Mouse (Mus musculus): ENCODE measurements at regions not wholly inside any gene's neighbourhood (a gene's known extent, or its start where the extent isn't known, plus 50 kb on each side); places are given as distances from the start of the nearest gene placed in this dataset.

DNA sequence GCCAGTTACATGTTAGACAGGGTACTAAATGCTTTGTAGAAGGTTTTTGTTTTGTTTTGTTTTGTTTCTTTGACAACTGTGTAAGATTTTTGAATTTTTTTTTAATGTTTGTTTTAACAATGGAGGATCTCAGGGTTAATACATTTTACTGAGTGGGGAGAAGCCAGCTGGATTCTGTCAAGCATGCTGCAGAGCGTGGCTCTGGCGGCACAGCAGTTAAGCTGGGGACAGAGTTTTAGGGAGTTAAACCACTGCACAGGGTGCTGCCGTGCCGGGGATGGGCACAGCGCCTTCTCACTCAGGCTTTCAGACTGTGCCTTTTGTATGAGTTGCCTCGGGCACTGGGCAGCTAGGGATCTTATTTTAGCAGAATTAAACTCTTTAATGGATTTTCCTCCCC is 159.8 kb downstream of the Zfp326 start:
- Histone ChIP-seq H3K4me2 (no peak overlapping the region), H3K27ac (no peak overlapping the region), H3K9me3 (replicated peaks) (no peaks in the 10 kb centered on the region), H3K4me3 (no peak overlapping the region), H3K27me3 (replicated peaks) (no peaks in the 10 kb centered on the region), H3K36me3 (no peaks in the 10 kb centered on the region), H3K4me1 (no peaks in the 10 kb centered on the region), H3K9ac (no peak overlapping the region)
- ATAC-seq: no peak
- WGBS (ENCODE audit: insufficient replicate concordance): 64% methylated on average over 6 of the region's 6 CpGs

DNA sequence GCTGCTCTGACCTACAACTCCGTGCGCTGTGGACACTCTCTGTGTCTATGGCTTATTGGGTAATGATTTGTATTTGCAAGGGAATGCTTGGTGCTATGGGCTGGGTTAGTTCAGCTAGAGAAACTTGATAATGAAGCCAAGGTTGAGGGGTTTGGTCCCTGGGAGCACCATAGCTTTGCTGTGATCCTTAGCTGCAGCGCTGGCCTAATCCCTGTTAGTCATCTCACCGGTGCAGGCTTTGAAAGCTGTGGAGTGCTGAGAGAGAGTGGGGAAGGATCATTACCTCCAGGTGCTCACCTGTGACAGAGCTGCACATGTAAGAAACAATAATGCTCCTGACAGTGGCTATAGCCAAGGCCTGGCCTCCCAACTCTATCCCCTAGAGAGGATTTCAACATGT is 156.6 kb downstream of the Zfp326 start:
- WGBS (ENCODE audit: insufficient replicate concordance): 76% methylated on average over 4 of the region's 4 CpGs

DNA sequence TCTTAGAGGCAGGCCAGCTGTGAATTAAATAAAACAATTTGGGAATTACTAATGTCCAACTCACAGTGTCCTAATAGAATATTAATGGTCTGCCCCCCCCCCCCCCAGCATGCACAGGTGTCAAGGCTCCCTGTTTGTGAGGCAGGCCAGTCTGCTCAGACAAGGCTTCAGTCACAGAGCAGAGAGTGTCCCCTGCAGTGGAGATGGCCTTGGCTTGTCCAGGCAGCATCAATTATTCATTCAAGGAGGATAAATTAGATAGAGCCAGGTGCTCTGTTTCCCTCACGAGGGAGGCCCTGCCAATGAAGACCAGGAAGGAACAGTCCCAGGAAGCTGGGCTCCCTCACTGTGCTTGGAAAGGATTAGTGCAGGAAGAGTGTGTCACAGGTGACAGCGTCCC is 150.5 kb downstream of the Zfp326 start:
- no peak for ATAC-seq
- WGBS (ENCODE audit: insufficient replicate concordance): 39% methylated on average over 2 of the region's 2 CpGs

More for the DNA sequence above, 156.6 kb downstream of the Zfp326 start:
- Histone ChIP-seq H3K36me3 (no peaks in the 10 kb centered on the region), H3K9ac (no peak overlapping the region), H3K4me2 (no peak overlapping the region), H3K4me3 (no peak overlapping the region), H3K27ac (no peak overlapping the region), H3K4me1 (no peaks in the 10 kb centered on the region), H3K9me3 (replicated peaks) (no peaks in the 10 kb centered on the region), H3K27me3 (replicated peaks) (no peaks in the 10 kb centered on the region)
- no peak for ATAC-seq

DNA sequence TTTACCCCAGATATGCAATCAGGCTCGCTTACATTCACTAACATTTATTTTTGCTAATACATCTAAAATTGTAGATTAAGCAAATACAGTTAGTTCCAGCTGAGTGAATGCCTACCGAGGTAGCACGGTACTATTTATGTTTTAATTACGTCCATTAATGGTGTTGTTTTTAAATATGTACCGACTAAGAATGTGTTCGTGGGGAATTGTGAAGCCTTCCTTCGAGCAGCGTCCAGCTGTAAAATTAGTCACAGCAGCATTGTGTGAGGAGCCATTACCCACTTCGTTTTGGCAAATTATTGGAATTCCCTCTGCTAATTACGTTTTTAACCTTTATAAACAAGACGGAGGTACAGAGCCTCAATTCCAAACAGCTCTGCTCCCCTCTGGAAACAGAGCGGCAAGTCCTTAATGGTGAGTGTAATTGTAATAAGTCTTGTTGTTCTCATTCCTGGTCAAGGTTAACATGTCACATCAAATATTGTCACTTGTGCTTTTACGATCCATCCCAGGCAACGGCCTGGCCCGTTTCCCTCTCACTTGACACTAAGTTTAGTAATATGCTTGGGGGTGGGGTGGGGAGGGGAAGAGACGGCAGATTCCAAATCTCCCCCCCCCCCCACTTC is 128.0 kb downstream of the Zfp326 start:
- no peak overlapping the region for H3K4me3 ChIP-seq
- H3K9me3 ChIP-seq (replicated peaks): no peaks in the 10 kb centered on the region
- no peak overlapping the region for H3K4me2 ChIP-seq
- no peaks in the 10 kb centered on the region; the same call in 1 of the 2 replicates for H3K27me3 ChIP-seq (replicated peaks)
- WGBS (ENCODE audit: insufficient replicate concordance): 66% methylated on average over 16 of the region's 16 CpGs
- H3K9ac ChIP-seq: no peak overlapping the region
- H3K27ac ChIP-seq: no peak overlapping the region
- H3K4me1 ChIP-seq: no peaks in the 10 kb centered on the region
- no peaks in the 10 kb centered on the region for H3K36me3 ChIP-seq
- ATAC-seq: no peak

More for the DNA sequence above, 150.5 kb downstream of the Zfp326 start:
- Histone ChIP-seq H3K4me1 (no peaks in the 10 kb centered on the region), H3K4me2 (no peak overlapping the region), H3K27me3 (replicated peaks) (no peaks in the 10 kb centered on the region), H3K4me3 (no peak overlapping the region), H3K9me3 (replicated peaks) (no peaks in the 10 kb centered on the region), H3K9ac (no peak overlapping the region), H3K27ac (no peak overlapping the region), H3K36me3 (no peaks in the 10 kb centered on the region)

DNA sequence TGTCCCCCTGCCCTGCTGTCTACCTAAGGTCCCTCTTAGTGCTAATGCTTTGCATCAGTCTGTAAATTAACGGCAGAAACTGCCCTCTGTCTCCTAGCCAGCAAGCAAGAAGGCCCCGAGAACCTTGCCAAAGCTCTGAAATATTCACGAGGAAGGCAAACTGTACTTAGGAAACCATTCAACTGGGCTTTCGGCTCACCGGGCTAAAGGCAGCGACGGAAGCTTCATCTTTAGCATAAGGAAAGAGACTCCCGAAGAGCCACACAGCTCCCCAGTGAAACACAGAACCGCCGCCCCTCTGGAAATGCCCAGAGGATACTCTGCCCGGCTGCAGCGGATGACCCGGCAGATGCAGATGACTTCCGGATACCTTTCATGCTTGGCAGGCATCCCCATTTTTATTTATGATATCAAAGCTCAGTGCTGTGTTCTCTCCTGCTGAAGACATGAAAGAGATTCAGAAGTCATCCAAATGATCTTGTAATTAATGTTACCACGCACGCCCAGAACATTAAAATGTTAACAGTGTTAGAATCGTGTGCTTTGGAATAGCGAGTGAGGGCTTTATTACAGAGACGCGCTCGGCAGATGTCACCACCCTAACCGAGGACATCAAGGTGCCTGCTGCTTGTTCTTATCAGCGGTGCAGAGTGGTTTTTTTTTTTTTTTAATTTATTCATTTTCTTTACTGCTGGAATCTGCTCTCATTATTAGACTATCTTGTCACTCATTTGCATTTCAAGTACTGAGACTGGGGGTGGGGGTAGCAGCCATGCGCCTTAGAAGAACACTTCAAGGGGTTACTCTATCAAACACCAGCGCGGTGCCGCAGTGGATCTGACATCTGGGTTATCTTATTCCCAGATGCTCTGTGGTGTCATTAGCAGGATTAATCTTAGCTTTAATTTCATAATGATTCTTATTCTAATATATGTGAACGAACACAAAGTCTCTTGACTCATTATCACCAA is 127.2 kb downstream of the Zfp326 start:
- H3K27ac ChIP-seq: no peak overlapping the region
- H3K9ac ChIP-seq: no peak overlapping the region
- no peak for ATAC-seq
- no peak overlapping the region for H3K4me2 ChIP-seq
- 70% methylated on average over 28 of the region's 28 CpGs for WGBS (ENCODE audit: insufficient replicate concordance)
- no peaks in the 10 kb centered on the region for H3K9me3 ChIP-seq (replicated peaks)
- H3K4me1 ChIP-seq: no peaks in the 10 kb centered on the region
- H3K4me3 ChIP-seq: no peak overlapping the region
- no peaks in the 10 kb centered on the region; the same call in 1 of the 2 replicates for H3K27me3 ChIP-seq (replicated peaks)
- H3K36me3 ChIP-seq: no peaks in the 10 kb centered on the region

DNA sequence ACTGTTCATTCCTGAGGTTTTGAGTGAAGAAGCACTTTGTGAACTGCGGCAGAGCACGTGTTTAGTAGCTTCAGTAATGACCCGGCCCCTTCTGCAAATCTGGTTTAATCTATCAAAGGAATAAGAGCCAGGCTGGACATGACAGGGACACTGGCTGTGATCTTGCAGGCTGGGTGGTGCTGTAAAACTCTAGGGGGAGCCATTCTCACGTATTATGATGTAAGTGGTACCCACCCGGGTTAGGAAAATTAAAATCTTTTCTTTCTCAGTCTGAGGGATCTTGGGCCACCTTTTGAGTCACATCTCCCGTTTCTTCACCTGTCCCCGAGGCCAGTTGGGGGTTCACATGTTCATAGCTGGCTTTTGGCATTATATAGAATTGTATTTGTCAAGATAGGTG is 126.0 kb downstream of the Zfp326 start:
- Histone ChIP-seq H3K9ac (no peak overlapping the region), H3K4me2 (no peak overlapping the region), H3K36me3 (no peaks in the 10 kb centered on the region), H3K4me1 (no peaks in the 10 kb centered on the region), H3K9me3 (replicated peaks) (no peaks in the 10 kb centered on the region), H3K4me3 (no peak overlapping the region), H3K27ac (no peak overlapping the region), H3K27me3 (replicated peaks) (no peaks in the 10 kb centered on the region; the same call in 1 of the 2 replicates)
- ATAC-seq: no peak
- 28% methylated on average over 7 of the region's 7 CpGs for WGBS (ENCODE audit: insufficient replicate concordance)

DNA sequence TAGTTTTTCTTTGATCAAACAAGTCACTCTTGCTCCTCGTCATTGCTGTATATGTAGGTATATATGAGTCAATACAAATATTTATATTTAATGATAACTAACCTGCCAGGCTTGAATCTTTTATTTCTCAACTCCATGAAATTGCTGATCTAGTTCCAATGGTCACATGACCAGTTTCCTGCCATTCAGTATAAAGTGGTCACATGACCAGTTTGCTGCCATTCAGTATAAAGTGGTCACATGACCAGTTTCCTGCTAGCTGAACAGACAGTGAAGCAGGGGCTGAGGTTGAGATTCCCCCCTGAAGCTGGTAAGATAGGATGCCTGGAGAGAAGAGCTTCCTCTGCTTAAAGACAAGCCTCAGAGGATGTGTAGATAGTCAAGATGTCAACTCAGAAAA is 117.9 kb downstream of the Zfp326 start:
- Histone ChIP-seq H3K36me3 (no peaks in the 10 kb centered on the region), H3K9ac (no peak overlapping the region), H3K27ac (no peak overlapping the region), H3K4me2 (no peak overlapping the region), H3K4me3 (no peak overlapping the region), H3K27me3 (replicated peaks) (no peaks in the 10 kb centered on the region), H3K4me1 (no peaks in the 10 kb centered on the region), H3K9me3 (replicated peaks) (no peaks in the 10 kb centered on the region)
- no peak for ATAC-seq
- WGBS (ENCODE audit: insufficient replicate concordance): 57% methylated on average over 1 of the region's 1 CpGs

DNA sequence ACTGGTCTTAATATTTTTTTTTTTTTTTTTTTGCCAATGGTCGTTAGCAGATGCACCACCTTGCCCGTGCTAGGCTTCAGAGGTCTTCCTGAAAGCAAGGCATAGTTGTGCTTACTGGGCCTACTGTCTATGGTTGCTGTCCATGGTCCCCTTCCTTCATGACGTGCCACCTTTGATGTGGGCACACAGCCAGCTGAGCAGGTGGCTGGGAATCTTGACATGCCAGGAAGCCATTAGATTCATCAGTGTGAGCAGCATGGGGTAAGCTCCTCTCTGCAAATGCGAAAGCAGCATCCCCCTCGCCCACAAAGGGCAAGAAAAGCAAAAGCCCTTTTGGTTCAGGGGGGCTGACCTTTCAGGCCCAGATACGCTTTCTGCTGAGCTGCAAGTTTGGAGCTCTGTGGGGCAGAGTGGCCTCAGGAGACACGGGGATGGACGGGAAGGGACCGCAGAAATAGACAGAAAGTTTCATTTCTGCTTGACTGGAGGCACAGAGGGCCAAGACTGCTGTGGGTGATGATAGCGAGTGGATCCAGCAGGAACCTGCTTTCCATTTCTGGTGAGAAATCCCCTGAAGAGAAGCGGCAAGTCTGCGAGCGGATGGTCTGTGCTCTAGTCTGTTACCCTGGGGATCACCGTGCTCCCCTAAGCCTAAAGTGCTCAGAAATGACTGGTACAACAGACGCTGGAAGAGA is 116.8 kb downstream of the Zfp326 start:
- WGBS (ENCODE audit: insufficient replicate concordance): 57% methylated on average over 15 of the region's 15 CpGs
- Histone ChIP-seq H3K36me3 (no peaks in the 10 kb centered on the region), H3K9me3 (replicated peaks) (no peaks in the 10 kb centered on the region), H3K4me2 (no peak overlapping the region), H3K27ac (no peak overlapping the region), H3K4me3 (no peak overlapping the region), H3K9ac (no peak overlapping the region), H3K4me1 (no peaks in the 10 kb centered on the region), H3K27me3 (replicated peaks) (no peaks in the 10 kb centered on the region)
- ATAC-seq: no peak

DNA sequence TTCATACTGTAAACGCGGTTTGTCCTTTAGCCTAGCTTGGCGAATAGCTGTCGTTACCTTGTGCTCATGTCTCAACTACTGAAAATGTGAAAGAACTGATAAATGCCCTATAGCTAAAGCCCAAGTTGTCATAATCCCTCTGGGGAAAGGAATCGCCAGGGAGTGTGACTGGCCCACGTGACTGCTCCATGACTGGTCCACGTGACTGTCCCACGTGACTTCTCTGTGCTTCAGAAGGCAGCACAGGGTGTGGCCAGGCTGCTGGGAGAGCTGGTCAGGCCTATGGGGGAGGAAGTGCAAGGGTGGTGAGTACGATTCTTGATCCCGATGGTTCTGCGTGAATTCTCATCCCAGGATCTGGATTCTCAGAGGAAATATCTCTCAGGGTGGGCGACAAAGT is 114.4 kb downstream of the Zfp326 start:
- Histone ChIP-seq H3K4me2 (no peak overlapping the region), H3K9me3 (replicated peaks) (no peaks in the 10 kb centered on the region)

DNA sequence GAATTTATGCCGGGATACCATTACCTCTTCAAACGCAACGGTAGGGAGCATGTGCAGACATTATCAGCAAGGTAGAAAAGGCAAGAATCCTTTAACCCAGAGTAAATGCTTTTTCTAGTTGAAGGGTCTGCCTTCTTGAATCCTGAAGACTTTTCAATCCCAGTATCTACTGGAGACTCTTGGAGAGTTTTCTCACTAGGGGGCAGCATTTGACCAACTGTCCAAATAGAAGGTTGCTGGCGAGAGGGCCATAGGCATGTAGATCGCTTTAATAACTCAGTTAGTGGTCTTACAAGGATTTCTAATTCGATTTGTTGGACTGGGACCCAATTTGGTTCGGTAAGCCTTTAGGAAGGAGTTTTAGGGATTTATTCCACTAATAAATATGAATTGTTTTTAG is 110.0 kb downstream of the Zfp326 start:
- no peaks in the 10 kb centered on the region for H3K4me1 ChIP-seq
- no peaks in the 10 kb centered on the region for H3K9me3 ChIP-seq (replicated peaks)
- H3K36me3 ChIP-seq: no peaks in the 10 kb centered on the region
- H3K4me3 ChIP-seq: no peak overlapping the region
- H3K27me3 ChIP-seq (replicated peaks): no peaks in the 10 kb centered on the region
- H3K27ac ChIP-seq: no peak overlapping the region
- H3K9ac ChIP-seq: no peak overlapping the region
- H3K4me2 ChIP-seq: no peak overlapping the region
- no peak for ATAC-seq
- 34% methylated on average over 7 of the region's 7 CpGs for WGBS (ENCODE audit: insufficient replicate concordance)

More for the DNA sequence above, 114.4 kb downstream of the Zfp326 start:
- 75% methylated on average over 12 of the region's 12 CpGs for WGBS (ENCODE audit: insufficient replicate concordance)
- ATAC-seq: no peak
- Histone ChIP-seq H3K4me3 (no peak overlapping the region), H3K27me3 (replicated peaks) (no peaks in the 10 kb centered on the region), H3K36me3 (no peaks in the 10 kb centered on the region), H3K9ac (no peak overlapping the region), H3K4me1 (no peaks in the 10 kb centered on the region), H3K27ac (no peak overlapping the region)

DNA sequence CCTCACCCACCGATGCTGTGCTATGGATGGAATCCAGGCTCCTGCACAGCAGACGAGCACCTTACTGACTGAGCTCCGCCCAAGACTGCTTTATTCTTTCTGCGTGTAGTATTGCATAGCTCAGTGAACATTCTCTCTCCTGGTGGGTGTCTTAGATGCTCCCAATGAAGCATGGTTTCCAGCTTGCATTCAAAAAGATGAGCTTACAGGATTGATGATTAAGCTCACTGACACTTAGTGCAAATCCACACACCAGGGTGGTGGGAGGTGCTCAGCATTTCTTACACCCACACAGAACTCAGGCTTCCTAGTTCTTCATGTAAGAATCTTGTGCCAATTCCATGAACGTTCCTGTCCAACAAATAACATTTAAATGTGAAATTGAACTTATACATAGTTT is 106.8 kb downstream of the Zfp326 start:
- Histone ChIP-seq H3K9me3 (replicated peaks) (no peaks in the 10 kb centered on the region), H3K36me3 (no peaks in the 10 kb centered on the region), H3K4me2 (no peak overlapping the region), H3K27me3 (replicated peaks) (no peaks in the 10 kb centered on the region), H3K4me1 (no peaks in the 10 kb centered on the region), H3K9ac (no peak overlapping the region), H3K4me3 (no peak overlapping the region), H3K27ac (no peak overlapping the region)
- 58% methylated on average over 5 of the region's 5 CpGs for WGBS (ENCODE audit: insufficient replicate concordance)
- no peak for ATAC-seq

DNA sequence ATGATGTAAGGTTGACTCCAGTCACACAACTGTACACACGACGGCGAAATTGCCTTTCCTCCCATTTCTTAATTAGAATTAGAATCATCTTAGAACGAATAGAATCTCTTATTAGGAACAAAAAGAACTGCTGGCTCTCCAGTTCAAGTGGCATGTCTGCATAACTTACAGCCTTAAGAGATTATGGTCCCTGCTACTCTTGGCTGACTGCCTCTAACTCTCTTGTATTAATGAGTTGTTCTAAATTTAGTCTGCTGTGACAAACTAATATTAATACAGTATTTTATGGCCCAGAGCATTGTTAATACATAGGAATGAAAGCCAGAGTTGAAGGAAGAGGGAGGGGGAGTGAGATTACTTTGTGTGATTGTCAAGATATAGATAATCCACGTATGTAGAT is 100.4 kb downstream of the Zfp326 start:
- Histone ChIP-seq H3K4me3 (no peak overlapping the region), H3K4me1 (no peaks in the 10 kb centered on the region), H3K36me3 (no peaks in the 10 kb centered on the region), H3K27me3 (replicated peaks) (no peaks in the 10 kb centered on the region), H3K27ac (no peak overlapping the region), H3K9me3 (replicated peaks) (no peaks in the 10 kb centered on the region), H3K9ac (no peak overlapping the region), H3K4me2 (no peak overlapping the region)
- no peak for ATAC-seq
- 50% methylated on average over 5 of the region's 5 CpGs for WGBS (ENCODE audit: insufficient replicate concordance)

All from liver, embryonic 12.5 days (tissue).